Mouse (Mus musculus): ENCODE measurements around the gene Eml2. TPM values are rescaled to one million over a fixed set of nuclear protein-coding genes. Genes with fewer than 3 reads are reported as not detected.

Gene Eml2
- total RNA-seq, 2 experiments from 2014 or later: 45.2 to 65.2 TPM

DNA sequence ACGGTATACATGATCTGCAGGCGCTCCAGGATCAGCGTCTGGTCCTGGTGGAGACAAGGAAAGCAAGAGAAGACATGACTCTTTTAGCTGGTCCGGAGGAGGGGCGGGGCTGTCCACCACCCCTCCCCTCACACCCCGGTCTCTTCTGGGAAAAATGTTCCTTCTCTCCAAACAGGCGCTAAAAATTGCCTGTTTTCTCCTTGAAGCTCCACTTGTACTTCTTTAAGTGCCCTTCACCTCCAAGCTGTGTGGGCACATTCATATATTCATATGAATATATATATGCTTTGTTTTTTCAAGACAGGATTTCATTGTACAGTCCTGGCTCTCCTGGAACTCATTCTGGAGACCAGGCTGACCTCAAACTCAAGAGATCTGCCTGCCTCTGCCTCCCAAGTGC is 13.3 kb upstream of the Eml2 start:
- DNase-seq: no peak

GRCm38 (mm10) chr7:19163752-19164151 is 12.5 kb upstream of the Eml2 start:
- no peak for DNase-seq

DNA sequence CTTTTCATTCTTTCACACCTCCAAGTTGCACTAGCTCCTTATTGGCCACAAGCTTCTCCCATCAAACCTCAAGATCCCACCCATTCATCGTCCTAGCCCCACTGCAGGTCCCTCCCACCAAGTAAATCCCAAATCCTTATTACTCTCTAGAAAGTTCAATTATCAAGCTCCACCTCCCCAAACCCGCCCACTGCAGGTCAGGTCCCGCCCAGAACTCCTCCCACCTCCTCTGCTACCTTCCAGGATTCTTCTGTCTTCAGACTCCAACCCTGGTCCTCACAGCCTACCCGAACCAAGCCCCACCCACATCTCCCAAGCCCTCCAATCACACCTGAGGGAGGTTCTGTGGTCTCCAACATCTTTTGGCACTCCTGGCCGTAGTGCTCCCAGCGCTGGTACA is 12.0 kb upstream of the Eml2 start:
- DNase-seq: no peak

DNA sequence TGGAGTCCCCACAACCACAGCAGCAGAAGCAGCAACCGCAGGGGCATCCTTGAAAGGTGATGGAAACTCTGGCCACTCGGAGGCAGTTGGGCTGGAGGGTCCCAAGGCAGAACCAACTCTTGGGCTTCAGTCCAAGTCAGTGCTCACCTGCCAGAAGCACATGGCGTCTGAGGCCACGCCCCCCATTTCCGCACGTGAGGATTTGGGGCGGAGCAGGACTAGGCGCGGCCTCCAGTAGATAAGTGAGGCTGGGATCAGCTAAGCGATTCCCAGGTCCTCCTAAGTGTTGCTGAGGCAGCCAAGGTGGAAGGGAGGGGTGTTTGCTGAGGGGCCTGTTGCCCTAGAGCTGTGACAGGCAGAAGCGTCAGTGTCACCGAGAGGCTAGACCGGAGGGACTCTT is 11.2 kb upstream of the Eml2 start:
- no peak for DNase-seq

GRCm38 (mm10) chr7:19165656-19166423 is 10.4 kb upstream of the Eml2 start, which contains the start of gene Gipr:
TSS of gene Gipr (minus strand) at chr7:19166127.
- DNase-seq: no peak

DNA sequence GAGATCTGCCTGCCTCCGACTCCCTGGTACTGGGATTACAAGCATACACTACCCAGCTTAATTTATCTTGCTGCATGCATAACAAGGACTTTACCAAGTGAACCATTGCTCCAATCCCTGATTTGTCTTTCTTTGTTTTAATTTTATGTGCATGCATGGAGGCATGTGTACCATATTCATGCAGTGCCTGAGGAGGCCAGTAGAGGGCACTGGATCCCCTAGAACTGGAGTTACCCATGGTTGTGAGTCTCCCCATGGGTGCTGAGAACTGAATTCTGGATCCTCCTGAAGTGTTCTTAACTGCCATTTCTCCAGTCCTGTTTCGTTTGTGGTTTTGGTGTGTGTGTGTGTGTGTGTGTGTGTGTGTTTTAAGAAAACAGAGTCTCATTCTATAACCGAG is 9.2 kb upstream of the Eml2 start:
- no peak for DNase-seq

- no peak for DNase-seq
These were observed 6.7 kb upstream of the Eml2 start for GRCm38 (mm10) chr7:19169506-19169905.

DNA sequence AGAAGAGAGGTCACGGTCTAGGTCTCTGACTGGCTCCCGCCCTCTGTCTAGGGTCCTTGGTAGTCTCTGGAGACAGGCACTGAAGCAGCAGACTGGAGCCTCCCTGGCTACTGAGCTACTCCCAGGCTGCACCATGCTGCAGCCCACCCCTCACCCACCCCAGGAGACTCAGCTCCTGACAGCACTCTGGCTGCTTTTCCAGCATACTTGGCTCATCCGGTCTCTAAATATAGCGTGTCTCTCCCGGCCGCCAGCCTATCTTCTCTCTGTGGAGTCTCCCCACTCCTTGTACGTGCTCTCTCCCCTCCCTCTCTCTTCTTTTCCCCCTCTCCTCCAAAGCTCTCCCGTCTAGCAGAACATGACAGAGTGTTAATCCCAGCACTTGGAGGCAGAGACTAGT is 6.1 kb upstream of the Eml2 start:
- no peak for DNase-seq

GRCm38 (mm10) chr7:19171831-19172230 is 4.4 kb upstream of the Eml2 start:
- no peak for DNase-seq

- DNase-seq: peak; percentile 79 to 89
These were observed 3.3 kb upstream of the Eml2 start for GRCm38 (mm10) chr7:19172874-19173273.

- DNase-seq: no peak
These were observed 311 bp downstream of the Eml2 start for GRCm38 (mm10) chr7:19176516-19176947.

- DNase-seq: peak in 1 of 2 experiments; percentile 33
These were observed 995 bp downstream of the Eml2 start for GRCm38 (mm10) chr7:19177216-19177615.

DNA sequence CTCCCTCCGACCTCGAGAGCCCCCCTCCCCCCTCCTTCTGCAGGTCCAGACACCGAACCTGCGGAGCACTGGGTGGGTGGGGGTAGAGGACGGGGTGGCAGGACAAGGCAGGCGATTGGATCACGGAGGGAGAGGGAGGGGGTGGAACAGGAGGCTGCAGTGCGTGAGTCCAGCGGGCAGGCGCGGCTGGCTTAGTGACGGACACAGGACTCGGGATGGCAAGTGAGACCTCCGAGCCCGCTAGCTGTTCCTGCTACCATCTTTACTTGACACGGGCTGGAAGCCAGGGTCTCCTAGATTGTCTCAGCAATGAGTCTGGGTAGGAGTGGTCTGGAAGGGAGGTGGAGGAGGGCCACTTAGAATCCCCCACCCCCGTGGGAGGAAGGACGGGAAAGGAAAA is 1.8 kb downstream of the Eml2 start:
- DNase-seq: no peak

DNA sequence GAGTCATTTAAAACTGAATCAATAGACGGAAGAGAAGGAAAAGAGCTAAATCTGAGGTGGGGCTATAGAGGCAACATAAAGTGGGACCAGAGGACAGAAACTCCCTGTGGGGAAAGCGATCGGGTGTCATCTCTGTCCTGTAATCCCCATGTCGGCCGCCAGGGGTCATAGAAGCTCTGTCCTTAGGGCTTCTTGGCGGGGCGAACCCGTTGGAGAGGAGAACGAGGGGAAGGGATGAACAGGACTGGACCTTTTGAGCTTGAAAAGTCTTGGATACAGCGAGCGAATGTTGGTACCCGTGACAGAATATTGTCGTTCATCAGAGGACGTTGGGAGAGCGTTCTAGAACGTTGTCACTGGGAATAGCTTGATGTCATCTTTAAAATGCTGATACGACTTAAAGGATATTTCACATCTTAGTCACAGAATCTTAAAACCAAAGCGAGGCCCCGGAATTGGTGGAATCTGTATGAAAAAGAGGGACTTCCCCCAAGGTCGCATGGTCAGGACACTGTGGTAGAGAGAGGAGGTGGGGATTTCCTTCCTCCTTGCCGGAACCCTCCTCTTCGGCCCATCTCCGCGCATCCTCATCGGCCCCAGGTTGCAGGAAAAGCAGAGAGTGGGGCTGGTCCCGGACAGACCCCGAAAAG is 2.3 kb downstream of the Eml2 start:
- peak; percentile 85 to 86 for DNase-seq

GRCm38 (mm10) chr7:19179173-19179572 is 3.0 kb downstream of the Eml2 start:
- peak; percentile 84 to 86 for DNase-seq

- DNase-seq: no peak
These were observed 3.7 kb downstream of the Eml2 start for GRCm38 (mm10) chr7:19179936-19180335.

GRCm38 (mm10) chr7:19180862-19181429 is 4.7 kb downstream of the Eml2 start:
- peak; percentile 71 to 84 for DNase-seq

DNA sequence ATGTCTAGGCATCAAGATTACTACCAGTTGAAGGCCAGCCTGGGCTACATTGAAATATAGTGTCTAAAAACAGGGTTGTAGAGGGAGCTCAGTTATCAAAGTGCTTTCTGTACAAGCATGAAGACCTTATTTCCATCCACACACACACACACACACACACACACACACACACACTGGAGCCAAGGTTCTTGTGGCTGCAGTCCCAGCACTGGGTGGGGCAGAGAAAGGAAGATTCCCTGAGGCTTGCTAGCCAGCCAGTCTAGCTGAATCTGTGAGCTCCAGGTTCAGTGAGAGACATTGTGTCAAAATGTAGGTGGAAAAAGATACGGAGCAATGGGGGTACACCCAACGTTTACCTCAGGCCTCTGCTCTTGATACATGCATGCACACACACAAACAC is 8.0 kb downstream of the Eml2 start:
- DNase-seq: no peak

- DNase-seq: no peak
These were observed 8.5 kb downstream of the Eml2 start for GRCm38 (mm10) chr7:19184758-19185157.

DNA sequence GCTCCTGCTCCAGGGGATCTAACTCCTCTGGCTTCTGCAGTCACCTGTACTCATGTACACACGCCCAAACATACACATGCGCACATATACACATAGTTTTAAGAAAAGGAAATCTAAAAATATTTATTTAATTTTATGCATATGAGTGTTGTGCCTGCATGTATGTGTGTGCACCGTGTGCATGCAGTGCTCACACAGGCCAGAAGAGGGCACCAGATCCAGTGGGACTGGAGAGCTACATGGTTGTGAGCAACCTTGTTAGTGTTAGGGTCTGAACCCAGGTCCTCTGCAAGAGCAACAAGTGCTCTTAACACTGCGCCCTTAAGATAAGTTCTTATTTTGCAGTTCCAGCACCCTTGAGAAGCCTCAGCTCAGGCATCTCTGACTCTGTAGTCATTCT is 18.5 kb downstream of the Eml2 start:
- no peak for DNase-seq

GRCm38 (mm10) chr7:19196676-19197075 is 20.5 kb downstream of the Eml2 start:
- peak; percentile 45 to 55 for DNase-seq

DNA sequence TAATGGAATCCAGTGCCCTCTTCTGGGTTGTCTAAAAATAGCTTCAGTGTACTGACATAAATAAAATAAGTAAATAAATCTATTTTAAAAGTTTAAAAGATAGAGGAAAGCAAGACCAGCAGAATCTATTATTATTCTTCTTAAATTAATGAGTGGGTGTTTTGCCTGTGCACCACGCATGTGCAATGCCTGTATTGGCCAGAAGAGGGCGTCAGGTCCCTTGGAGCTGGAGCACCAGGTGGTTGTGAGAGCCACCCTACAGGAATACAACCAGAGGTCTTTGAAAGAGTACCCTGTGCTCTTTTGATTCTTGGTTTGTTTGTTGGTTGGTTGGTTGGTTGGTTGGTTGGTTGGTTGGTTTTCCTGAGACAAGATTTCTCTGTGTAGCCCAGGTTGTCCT is 21.8 kb downstream of the Eml2 start:
- DNase-seq: peak; percentile 46 to 51

- no peak for DNase-seq
These were observed 25.4 kb downstream of the Eml2 start for GRCm38 (mm10) chr7:19201660-19202059.
